Mouse (Mus musculus) G1E (cell line): ENCODE results near the gene Arid3c.

Experiments
- CTCF ChIP-seq: IDR thresholded peaks from 2 replicates; pipeline ENCODE4 v1.5.1; 2012; ENCODE audit warnings: low read depth, low read length, inconsistent platforms, mixed read lengths
- GATA1 ChIP-seq: IDR thresholded peaks from 2 replicates; pipeline ENCODE4 v1.6.1; 2012; ENCODE audit warnings: borderline replicate concordance, low read length, inconsistent platforms, mixed read lengths
- GATA2 ChIP-seq: IDR thresholded peaks from 2 replicates; pipeline ENCODE4 v1.6.1; 2012; ENCODE audit warnings: low read depth, low read length, inconsistent platforms, borderline replicate concordance

GRCm38 (mm10) chr4:41741158-41741560 lies 10.2 kb upstream of the Arid3c start:
- no peak for TF ChIP-seq CTCF
- TF ChIP-seq GATA2 = no peak
- TF ChIP-seq GATA1 = no peak
